Mouse (Mus musculus) small intestine, adult 2 months (tissue): Measurements from ENCODE around the gene Rnf168.

Source experiments
- CTCF ChIP-seq: fragments of 200-500 bp; IDR thresholded peaks from 2 replicates; pipeline ENCODE4 v1.5.1; 2012; ENCODE audit warnings: low read depth, mild to moderate bottlenecking, control low read depth, inconsistent platforms, low read length, moderate library complexity, mixed read lengths; ENCODE audit not compliant: insufficient replicate concordance, insufficient read length; ENCODE audit errors: extremely low read depth
- POLR2A ChIP-seq: fragments of 200-500 bp; IDR thresholded peaks from 2 replicates; pipeline ENCODE4 v1.6.1; 2012; ENCODE audit warnings: low read depth, mild to moderate bottlenecking, control low read depth, inconsistent platforms, low read length, moderate library complexity

DNA sequence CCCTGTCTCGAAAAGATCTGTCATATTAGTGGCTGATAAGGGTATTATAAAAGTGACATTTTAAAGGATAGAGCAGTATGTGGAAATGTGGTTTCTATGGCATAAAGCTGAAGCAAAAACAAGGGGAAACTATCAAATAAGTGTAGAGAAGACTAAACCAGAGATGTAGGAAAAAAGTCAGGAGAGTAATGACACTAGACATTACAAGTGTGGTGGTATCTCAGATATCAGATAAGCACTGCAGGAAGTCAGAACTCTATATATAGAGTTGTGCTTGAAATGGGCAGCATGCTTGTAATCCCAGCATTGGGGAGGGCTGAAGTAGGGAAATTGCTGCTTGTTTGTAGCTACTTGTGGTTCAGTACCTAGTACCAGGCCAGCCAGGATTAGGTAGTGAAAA lies 63.2 kb downstream of the Rnf168 start:
- TF ChIP-seq POLR2A = no peak
- TF ChIP-seq CTCF = no peak
